Comparison of ENCODE assay signal across 8 mouse cellular contexts in the genomic region with DNA sequence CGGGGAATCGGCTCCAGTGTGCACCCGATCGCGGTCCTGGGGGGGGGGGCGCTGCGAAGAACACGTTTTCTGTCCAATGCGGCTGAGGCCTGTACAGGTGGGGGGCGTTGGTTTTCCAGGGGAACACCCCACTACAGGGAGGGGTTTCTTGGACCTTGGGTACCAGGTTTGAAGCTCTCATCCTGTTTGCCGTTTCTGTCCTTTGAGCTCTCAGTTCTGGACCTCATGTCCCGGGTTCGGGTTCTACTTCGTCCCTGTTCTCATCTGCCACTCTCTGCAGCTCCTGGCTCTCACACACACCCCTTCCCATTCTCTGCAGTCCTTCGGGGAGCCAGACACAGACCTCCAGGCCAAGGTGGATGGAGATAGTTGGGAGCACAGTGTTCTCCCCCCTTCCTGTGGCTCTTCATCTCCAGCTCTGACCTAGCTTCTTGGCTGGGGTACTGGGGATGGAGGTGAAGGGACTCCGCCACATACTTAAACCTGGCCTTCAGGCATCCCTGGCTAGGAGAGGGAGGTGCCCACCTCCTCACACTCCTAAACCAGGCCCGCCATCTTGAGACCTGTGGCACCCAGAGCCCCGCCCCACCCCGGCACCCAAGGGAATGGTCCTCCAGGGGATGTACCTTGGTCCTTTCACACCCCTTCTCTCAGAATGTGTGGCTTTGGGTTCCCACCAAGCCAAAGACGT. TPM values are rescaled to one million over a fixed set of nuclear protein-coding genes. Genes with fewer than 3 reads are reported as not detected.
DNase-seq lines count a peak whose midpoint lies in the region; ATAC-seq and TF ChIP-seq lines count a peak whose summit lies in the region.

No protein-coding gene starts in this region.

- dilution Hi-C loops in CH12.LX (cut with MboI; ENCODE audit: extremely low pct_ligation_motif_present, extremely low pct_unique_long_range_greater_than_20kb, low sequenced_read_pairs): no loop called here

- H3K4me1 ChIP-seq in erythroblast, embryonic 14.5 days (ENCODE audit: control insufficient read depth): peaks cover 24% of the 10 kb centered on the region
- H3K4me1 ChIP-seq in CH12.LX (ENCODE audit: control insufficient read depth in 1 of 2, insufficient read depth in 2 of 2): peaks cover 27 to 71% of the 10 kb centered on the region in 2 experiments
- H3K4me1 ChIP-seq in embryonic fibroblast, embryonic 13.5 days (ENCODE audit: control insufficient read depth, insufficient read depth, low read length): peaks cover 18% of the 10 kb centered on the region
- H3K4me1 ChIP-seq in limb, embryonic 11.5 days (ENCODE audit: control insufficient read depth, insufficient read depth, low read length): peaks cover 65% of the 10 kb centered on the region
- peaks cover 37% of the 10 kb centered on the region for H3K4me1 ChIP-seq in olfactory bulb, adult 2 months (ENCODE audit: control insufficient read depth, insufficient read depth, low read length)

- H3K27me3 ChIP-seq in erythroblast, embryonic 14.5 days (ENCODE audit: control insufficient read depth): peaks cover 46% of the 10 kb centered on the region
- H3K27me3 ChIP-seq in CH12.LX (replicated peaks): no peaks in the 10 kb centered on the region
- H3K27me3 ChIP-seq in limb, embryonic 11.5 days (ENCODE audit: control insufficient read depth, insufficient read depth, low read length): no peaks in the 10 kb centered on the region

- no peak for TF ChIP-seq CTCF in CH12.LX (conservative IDR thresholded peaks at IDR 0.05 in 1 of 2, IDR thresholded peaks at IDR 0.05 in 1 of 2; ENCODE audit: low read depth in 2 of 2, low read length in 2 of 2)
- TF ChIP-seq CTCF in embryonic fibroblast, embryonic 13.5 days (IDR thresholded peaks at IDR 0.05; ENCODE audit: borderline replicate concordance, insufficient read depth, low read length): no peak
- TF ChIP-seq CTCF in olfactory bulb, adult 2 months (IDR thresholded peaks at IDR 0.05; ENCODE audit: insufficient read depth, low read depth, low read length): no peak

- no peak overlapping the region for H3K27ac ChIP-seq in CH12.LX (ENCODE audit: insufficient read depth, low read depth)
- peak overlapping the region; percentile 62 for H3K27ac ChIP-seq in embryonic fibroblast, embryonic 13.5 days (ENCODE audit: insufficient read depth, low read length)
- peak overlapping the region; percentile 90 for H3K27ac ChIP-seq in limb, embryonic 11.5 days (replicated peaks; ENCODE audit: low read depth, low read length)
- H3K27ac ChIP-seq in olfactory bulb, adult 2 months (ENCODE audit: insufficient read depth, low read depth, low read length): no peak overlapping the region; the same call in 1 of the 2 replicates

- no peaks in the 10 kb centered on the region for H3K9me3 ChIP-seq in erythroblast, embryonic 14.5 days (ENCODE audit: control insufficient read depth, low read length)
- H3K9me3 ChIP-seq in CH12.LX (replicated peaks; ENCODE audit: low read length): no peaks in the 10 kb centered on the region
- H3K9me3 ChIP-seq in limb, embryonic 11.5 days (ENCODE audit: control insufficient read depth, low read length): no peaks in the 10 kb centered on the region

- peak overlapping the region; percentile 71 for H3K4me2 ChIP-seq in CH12.LX (ENCODE audit: insufficient read depth, low read depth, poor library complexity, severe bottlenecking)
- H3K4me2 ChIP-seq in limb, embryonic 11.5 days (ENCODE audit: low read depth, severe bottlenecking): peak overlapping the region; percentile 79

- ATAC-seq in erythroblast, adult 5-6 weeks (replicated peaks; ENCODE audit: low FRiP score, poor library complexity, severe bottlenecking): no peak
- ATAC-seq in limb, embryonic 11.5 days (ENCODE audit: insufficient number of reproducible peaks, low FRiP score, low TSS enrichment, low read depth): peak; percentile 17; the same call in 1 of the 2 replicates

- TF ChIP-seq EP300 in CH12.LX (IDR thresholded peaks at IDR 0.05; ENCODE audit: low read length): no peak

- no peak for TF ChIP-seq RAD21 in CH12.LX (IDR thresholded peaks at IDR 0.05; ENCODE audit: low read depth, low read length)

- H3K9ac ChIP-seq in CH12.LX (ENCODE audit: insufficient read depth, low read depth): peak overlapping the region; percentile 92
- H3K9ac ChIP-seq in limb, embryonic 11.5 days (ENCODE audit: low read length): peak overlapping the region; percentile 84

- peak; percentile 50 for TF ChIP-seq POLR2A in CH12.LX (IDR thresholded peaks at IDR 0.05; ENCODE audit: low read depth, low read length)
- peak; percentile 60 for TF ChIP-seq POLR2A in embryonic fibroblast, embryonic 13.5 days (IDR thresholded peaks at IDR 0.05; ENCODE audit: low read depth, low read length)
- no peak for TF ChIP-seq POLR2A in olfactory bulb, adult 2 months (IDR thresholded peaks at IDR 0.05; ENCODE audit: insufficient read depth, low read depth, low read length)

- H3K36me3 ChIP-seq in erythroblast, embryonic 14.5 days (ENCODE audit: control insufficient read depth): no peaks in the 10 kb centered on the region
- peaks cover 0 to 47% of the 10 kb centered on the region in 2 experiments for H3K36me3 ChIP-seq in CH12.LX (replicated peaks in 1 of 2; ENCODE audit: control insufficient read depth in 1 of 2, insufficient read depth in 1 of 2, low read length in 1 of 2)
- H3K36me3 ChIP-seq in limb, embryonic 11.5 days (ENCODE audit: control insufficient read depth, insufficient read depth, low read length): no peaks in the 10 kb centered on the region; the same call in 1 of the 2 replicates

- in situ Hi-C loops in CH12.LX (cut with MboI; ENCODE audit: low pct_ligation_motif_present, low pct_unique_long_range_greater_than_20kb, low sequenced_read_pairs): no loop called here

- H3K4me3 ChIP-seq in erythroblast, embryonic 14.5 days (replicated peaks): peak overlapping the region; percentile 57
- H3K4me3 ChIP-seq in CH12.LX (replicated peaks in 1 of 3; ENCODE audit: low read depth in 2 of 3, low read length in 2 of 3, poor library complexity in 1 of 3): peak overlapping the region; percentile 68 to 75 (median 69)
- peak overlapping the region; percentile 80 for H3K4me3 ChIP-seq in embryonic fibroblast, embryonic 13.5 days (ENCODE audit: insufficient read depth, low read length)
- peak overlapping the region; percentile 88 for H3K4me3 ChIP-seq in limb, embryonic 11.5 days (ENCODE audit: low read depth, low read length)
- H3K4me3 ChIP-seq in olfactory bulb, adult 2 months (ENCODE audit: insufficient read depth, low read depth, low read length): peak overlapping the region; percentile 57

- peak; percentile 79 for DNase-seq in CH12.LX (ENCODE audit: extremely low read depth)
- DNase-seq in limb, embryonic 11.5 days (ENCODE audit: low spot score): peak; percentile 67
- no peak for DNase-seq in urinary bladder, postnatal 4 days (ENCODE audit: low spot score in 2 of 2)
- DNase-seq in gastrocnemius, postnatal 25 days: no peak

- under 1% methylated on average over 16 of the region's 20 CpGs for WGBS in limb, embryonic 11.5 days
- WGBS in olfactory bulb, adult 2 months: 9% methylated on average over 19 of the region's 20 CpGs

- H3K79me2 ChIP-seq in CH12.LX (replicated peaks; ENCODE audit: control insufficient read depth, extremely low read depth, insufficient read depth, poor library complexity, severe bottlenecking): no peaks in the 10 kb centered on the region

RNA-seq across cellular contexts. Expression of a gene that starts 1.1 kb away (rescaled TPM):
- polyA plus RNA-seq in erythroblast, embryonic 14.5 days (2012): 0.21 and 0.90 TPM in 2 replicates
- total RNA-seq in erythroblast, adult 5-6 weeks (2015; ENCODE audit: low replicate concordance): not detected in 2 replicates
- not detected in 2 replicates for total RNA-seq in erythroblast, adult 5-6 weeks (2017; ENCODE audit: low replicate concordance)
- 41.3 and 44.1 TPM in 2 replicates for total RNA-seq in CH12.LX (2012; rRNA removed)
- total RNA-seq in CH12.LX (2014; rRNA removed): 34.5 and 44.0 TPM in 2 replicates
- polyA plus RNA-seq in CH12.LX (2012; ENCODE audit: insufficient read length, low read depth): 51.9 and 54.2 TPM in 2 replicates
- 115 and 119 TPM in 2 replicates for polyA plus RNA-seq in embryonic fibroblast, embryonic 13.5 days (2011; ENCODE audit: insufficient read length, low read depth, missing spikeins)
- polyA plus RNA-seq in limb, embryonic 11.5 days (2014; fragmentation: Nextera tagmentation; extraction: Ambion mirVana): 162 and 172 TPM in 2 replicates
- not detected in 2 replicates for polyA plus RNA-seq in olfactory bulb, adult 2 months (2012; ENCODE audit: insufficient read depth, insufficient read length, low replicate concordance, missing spikeins)
- 10 to 100 TPM; 54.6 to 59.7 TPM for total RNA-seq in gastrocnemius, postnatal 25 days (2021)

RNA-seq across cellular contexts. Expression of a gene that starts 6.7 kb away (rescaled TPM):
- 0.42 and 0.64 TPM in 2 replicates for polyA plus RNA-seq in erythroblast, embryonic 14.5 days (2012)
- total RNA-seq in erythroblast, adult 5-6 weeks (2015; ENCODE audit: low replicate concordance): 0.77 and 7.3 TPM in 2 replicates
- 0.84 and 3.2 TPM in 2 replicates for total RNA-seq in erythroblast, adult 5-6 weeks (2017; ENCODE audit: low replicate concordance)
- total RNA-seq in CH12.LX (2012; rRNA removed) (20.4 and 20.6 TPM in 2 replicates), CH12.LX (2014; rRNA removed) (15.6 and 18.2 TPM in 2 replicates)
- polyA plus RNA-seq in CH12.LX (2012; ENCODE audit: insufficient read length, low read depth): 23.3 and 26.6 TPM in 2 replicates
- polyA plus RNA-seq in embryonic fibroblast, embryonic 13.5 days (2011; ENCODE audit: insufficient read length, low read depth, missing spikeins): 29.7 and 31.3 TPM in 2 replicates
- polyA plus RNA-seq in limb, embryonic 11.5 days (2014; fragmentation: Nextera tagmentation; extraction: Ambion mirVana): 39.6 and 43.2 TPM in 2 replicates
- not detected in 2 replicates for polyA plus RNA-seq in olfactory bulb, adult 2 months (2012; ENCODE audit: insufficient read depth, insufficient read length, low replicate concordance, missing spikeins)
- 10 to 100 TPM; 14.7 to 18.3 TPM for total RNA-seq in gastrocnemius, postnatal 25 days (2021)

RNA-seq across cellular contexts. Expression of a gene that starts 7.0 kb away (rescaled TPM):
- 0.07 TPM in 1 of 2 replicates, not detected in the other for polyA plus RNA-seq in erythroblast, embryonic 14.5 days (2012)
- total RNA-seq in erythroblast, adult 5-6 weeks (2015; ENCODE audit: low replicate concordance): 2.5 TPM in 1 of 2 replicates, not detected in the other
- 0.26 TPM in 1 of 2 replicates, not detected in the other for total RNA-seq in erythroblast, adult 5-6 weeks (2017; ENCODE audit: low replicate concordance)
- 3.9 and 5.3 TPM in 2 replicates for total RNA-seq in CH12.LX (2012; rRNA removed)
- 2.9 and 3.6 TPM in 2 replicates for total RNA-seq in CH12.LX (2014; rRNA removed)
- polyA plus RNA-seq in CH12.LX (2012; ENCODE audit: insufficient read length, low read depth): 4.4 and 5.4 TPM in 2 replicates
- polyA plus RNA-seq in embryonic fibroblast, embryonic 13.5 days (2011; ENCODE audit: insufficient read length, low read depth, missing spikeins): 16.4 and 16.8 TPM in 2 replicates
- 7.9 and 9.3 TPM in 2 replicates for polyA plus RNA-seq in limb, embryonic 11.5 days (2014; fragmentation: Nextera tagmentation; extraction: Ambion mirVana)
- not detected in 2 replicates for polyA plus RNA-seq in olfactory bulb, adult 2 months (2012; ENCODE audit: insufficient read depth, insufficient read length, low replicate concordance, missing spikeins)
- total RNA-seq in gastrocnemius, postnatal 25 days (2021): 1 to 10 TPM; 4.7 to 4.8 TPM

RNA-seq across cellular contexts. Expression of a gene that starts 11.5 kb away (rescaled TPM):
- polyA plus RNA-seq in erythroblast, embryonic 14.5 days (2012): not detected in 2 replicates
- not detected in 2 replicates for total RNA-seq in erythroblast, adult 5-6 weeks (2015; ENCODE audit: low replicate concordance)
- not detected in 2 replicates for total RNA-seq in erythroblast, adult 5-6 weeks (2017; ENCODE audit: low replicate concordance)
- total RNA-seq in CH12.LX (2012; rRNA removed) (0.04 TPM in 1 of 2 replicates, not detected in the other), CH12.LX (2014; rRNA removed) (not detected in 2 replicates)
- polyA plus RNA-seq in CH12.LX (2012; ENCODE audit: insufficient read length, low read depth): 0.11 and 0.20 TPM in 2 replicates
- polyA plus RNA-seq in embryonic fibroblast, embryonic 13.5 days (2011; ENCODE audit: insufficient read length, low read depth, missing spikeins): not detected in 2 replicates
- polyA plus RNA-seq in limb, embryonic 11.5 days (2014; fragmentation: Nextera tagmentation; extraction: Ambion mirVana): 0.24 and 0.58 TPM in 2 replicates
- polyA plus RNA-seq in olfactory bulb, adult 2 months (2012; ENCODE audit: insufficient read depth, insufficient read length, low replicate concordance, missing spikeins): not detected in 2 replicates
- total RNA-seq in gastrocnemius, postnatal 25 days (2021): under 1 TPM in 1 of 2 experiments, not detected in 1; 0.18 TPM

RNA-seq across cellular contexts. Expression of a gene that starts 16.1 kb away (rescaled TPM):
- 0.42 and 0.50 TPM in 2 replicates for polyA plus RNA-seq in erythroblast, embryonic 14.5 days (2012)
- total RNA-seq in erythroblast, adult 5-6 weeks (2015; ENCODE audit: low replicate concordance): 0.77 and 4.2 TPM in 2 replicates
- 4.5 and 7.4 TPM in 2 replicates for total RNA-seq in erythroblast, adult 5-6 weeks (2017; ENCODE audit: low replicate concordance)
- total RNA-seq in CH12.LX (2012; rRNA removed): 76.9 and 77.6 TPM in 2 replicates
- total RNA-seq in CH12.LX (2014; rRNA removed): 51.9 and 55.6 TPM in 2 replicates
- polyA plus RNA-seq in CH12.LX (2012; ENCODE audit: insufficient read length, low read depth): 103 and 106 TPM in 2 replicates
- polyA plus RNA-seq in embryonic fibroblast, embryonic 13.5 days (2011; ENCODE audit: insufficient read length, low read depth, missing spikeins): 14.9 and 16.0 TPM in 2 replicates
- polyA plus RNA-seq in limb, embryonic 11.5 days (2014; fragmentation: Nextera tagmentation; extraction: Ambion mirVana): 41.9 and 42.6 TPM in 2 replicates
- not detected in 2 replicates for polyA plus RNA-seq in olfactory bulb, adult 2 months (2012; ENCODE audit: insufficient read depth, insufficient read length, low replicate concordance, missing spikeins)
- total RNA-seq in gastrocnemius, postnatal 25 days (2021): 10 to 100 TPM; 11.0 to 11.3 TPM

Comparison
In these comparisons a context has a peak if more than half of its experiments do, and no peak if none do; other contexts are left out.
1. DNase-seq: peak in CH12.LX (single experiment) and limb, embryonic 11.5 days (single experiment); none in urinary bladder, postnatal 4 days (0 of 2) and gastrocnemius, postnatal 25 days (single experiment).
2. H3K27ac ChIP-seq: peak in embryonic fibroblast, embryonic 13.5 days (single experiment) and limb, embryonic 11.5 days (single experiment); none in CH12.LX (single experiment) and olfactory bulb, adult 2 months (single experiment).
3. RNA of a gene that starts 1.1 kb away (polyA plus RNA-seq): 162 to 172 TPM in limb, embryonic 11.5 days, 115 to 119 TPM in embryonic fibroblast, embryonic 13.5 days and 51.9 to 54.2 TPM in CH12.LX; 0.21 to 0.90 TPM in erythroblast, embryonic 14.5 days and not detected in olfactory bulb, adult 2 months; every median in the first group is over 10 times any median in the second.
4. RNA of a gene that starts 6.7 kb away (polyA plus RNA-seq): 39.6 to 43.2 TPM in limb, embryonic 11.5 days, 29.7 to 31.3 TPM in embryonic fibroblast, embryonic 13.5 days and 23.3 to 26.6 TPM in CH12.LX; 0.42 to 0.64 TPM in erythroblast, embryonic 14.5 days and not detected in olfactory bulb, adult 2 months; every median in the first group is over 10 times any median in the second.
5. Peak in every context shown above with its lines, with median percentiles within 50 percentile points of each other: H3K4me3 ChIP-seq.